Mouse (Mus musculus) megakaryocyte, adult 5-6 weeks (primary cell): ENCODE measurements around the gene Hoxd12. TPM values are rescaled to one million over a fixed set of nuclear protein-coding genes. Genes with fewer than 3 reads are reported as not detected.

Source experiments
- ATAC-seq: 2 replicates; pipeline ENCODE4 v1.8.0; 2016; ENCODE audit warnings: mild to moderate bottlenecking, inconsistent platforms; ENCODE audit not compliant: poor library complexity, severe bottlenecking
- total RNA-seq, 2 experiments: library from RNA; stranded (forward) in 1 of 2; stranded (reverse) in 1 of 2; fragments of 153-499, 151-499 nt in 1 of 2; fragments of 221-1000, 200-1000 nt in 1 of 2; gene quantifications; 2 replicates each; pipeline versions ENCODE4 v1.2.3 to v1.2.4; 2015 to 2017

Gene Hoxd12
- total RNA-seq, 2 experiments from 2014 or later: not detected

GRCm38 (mm10) chr2:74693432-74693827 is 18.6 kb downstream of the Hoxd12 start:
- no peak for ATAC-seq

- no peak for ATAC-seq
Measured at GRCm38 (mm10) chr2:74694066-74694465, 19.3 kb downstream of the Hoxd12 start.

GRCm38 (mm10) chr2:74695383-74695782 is 20.6 kb downstream of the Hoxd12 start:
- ATAC-seq: no peak

- ATAC-seq: no peak
Measured at GRCm38 (mm10) chr2:74695813-74696430, 21.1 kb downstream of the Hoxd12 start.

- no peak for ATAC-seq
Measured at GRCm38 (mm10) chr2:74696442-74697335, 21.9 kb downstream of the Hoxd12 start.

- ATAC-seq: no peak
Measured at GRCm38 (mm10) chr2:74697567-74698121, 22.8 kb downstream of the Hoxd12 start, which contains the start of gene Hoxd9. Hoxd9 (plus strand) TSS chr2:74697727.

- ATAC-seq: no peak
Measured at GRCm38 (mm10) chr2:74698201-74699052, 23.6 kb downstream of the Hoxd12 start.

GRCm38 (mm10) chr2:74699053-74699430 is 24.2 kb downstream of the Hoxd12 start:
- no peak for ATAC-seq

GRCm38 (mm10) chr2:74699664-74700545 is 25.1 kb downstream of the Hoxd12 start:
- ATAC-seq: no peak

GRCm38 (mm10) chr2:74700546-74701112 is 25.8 kb downstream of the Hoxd12 start:
- no peak for ATAC-seq

GRCm38 (mm10) chr2:74701949-74702819 is 27.4 kb downstream of the Hoxd12 start:
- no peak for ATAC-seq

- no peak for ATAC-seq
Measured at GRCm38 (mm10) chr2:74702820-74703219, 28.0 kb downstream of the Hoxd12 start.

GRCm38 (mm10) chr2:74703317-74703716 is 28.5 kb downstream of the Hoxd12 start:
- no peak for ATAC-seq

GRCm38 (mm10) chr2:74703720-74704392 is 29.0 kb downstream of the Hoxd12 start:
- ATAC-seq: no peak

- ATAC-seq: no peak
Measured at GRCm38 (mm10) chr2:74704393-74704998, 29.7 kb downstream of the Hoxd12 start, which contains the start of gene Hoxd8. Hoxd8 (plus strand) TSS chr2:74704615.

GRCm38 (mm10) chr2:74704999-74705466 is 30.2 kb downstream of the Hoxd12 start:
- ATAC-seq: no peak

- no peak for ATAC-seq
Measured at GRCm38 (mm10) chr2:74705467-74706089, 30.8 kb downstream of the Hoxd12 start.
